Mouse (Mus musculus) kidney, adult 2 months (tissue): ENCODE measurements around the gene Syne1. TPM values are rescaled to one million over a fixed set of nuclear protein-coding genes. Genes with fewer than 3 reads are reported as not detected.
A peak's percentile ranks its signal among the peaks of the same experiment; 100 is the strongest.

Source experiments
- DNase-seq: peaks from one replicate; pipeline ENCODE4 v3.0.0; 2021
- H3K27ac ChIP-seq: fragments of 200-500 bp; 2 replicates; pipeline ENCODE4 v1.5.1; 2012; ENCODE audit warnings: low read depth, low read length, control low read depth, inconsistent platforms; ENCODE audit not compliant: insufficient read depth
- H3K27me3 ChIP-seq: fragments of 200-500 bp; replicated peaks from 2 replicates; pipeline ENCODE4 v1.6.1; 2012; ENCODE audit warnings: mild to moderate bottlenecking, moderate library complexity, low read length, inconsistent platforms; ENCODE audit not compliant: control insufficient read depth, insufficient read depth
- H3K36me3 ChIP-seq: fragments of 200-500 bp; 2 replicates; pipeline ENCODE4 v1.6.1; 2012; ENCODE audit warnings: mild to moderate bottlenecking, moderate library complexity, low read length, inconsistent platforms; ENCODE audit not compliant: control insufficient read depth, insufficient read depth
- H3K4me1 ChIP-seq: fragments of 200-500 bp; 2 replicates; pipeline ENCODE4 v1.6.1; 2011; ENCODE audit warnings: low read length; ENCODE audit not compliant: control insufficient read depth, insufficient read depth
- H3K4me3 ChIP-seq: fragments of 200-500 bp; 2 replicates; pipeline ENCODE4 v1.5.1; 2011; ENCODE audit warnings: mild to moderate bottlenecking, low read depth, low read length, control low read depth; ENCODE audit not compliant: insufficient read depth
- CTCF ChIP-seq: fragments of 200-500 bp; conservative IDR thresholded peaks from 2 replicates; pipeline ENCODE4 v1.5.1; 2011; ENCODE audit warnings: low read depth, mild to moderate bottlenecking, control low read depth, low read length, moderate library complexity, mixed read lengths; ENCODE audit not compliant: insufficient read depth, insufficient read length
- POLR2A ChIP-seq: fragments of 200-500 bp; IDR thresholded peaks from one replicate; pipeline ENCODE4 v1.6.1; 2011; ENCODE audit warnings: low read depth, low read length, control low read depth
- WGBS: fragments of 180-500 bp; shearing (Covaris S2); methylation state at CpG from one replicate; pipeline ENCODE4 v1.1.7; 2018; 5-methylcytosine and 5-hydroxymethylcytosine counted together
- polyA plus RNA-seq: library from polyadenylated mRNA; depleted of rRNA; stranded (reverse); fragments of >200 nt; gene quantifications from 2 replicates; pipeline ENCODE4 v1.2.3, GENCODE M21; 2012; rRNA removed

The Syne1 gene
- polyA plus RNA-seq, result 10.2 and 12.3 TPM in 2 replicates

DNA sequence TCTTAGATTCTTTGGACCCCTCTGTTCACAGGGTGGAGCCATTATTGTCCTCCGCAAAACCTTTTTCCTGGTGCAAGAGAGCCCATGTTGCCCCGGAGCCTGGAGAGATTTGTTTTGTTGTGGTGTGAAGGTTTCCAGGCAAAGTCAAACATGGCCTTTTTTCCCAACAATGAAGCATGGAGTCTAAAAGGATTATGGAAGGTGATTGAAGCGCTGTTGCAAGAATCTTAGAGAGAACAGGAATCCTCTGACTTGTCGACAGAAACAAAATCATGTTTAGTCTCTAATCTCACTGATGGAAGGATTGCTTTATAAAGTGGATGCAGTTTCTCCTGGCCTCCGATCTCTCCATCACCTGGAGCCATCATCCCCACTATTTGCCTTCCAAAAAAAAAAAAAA, at the start of gene Syne1:
Syne1 (minus strand) TSS at position 101 of the 400 bp plus-strand sequence.
- 96% methylated on average over 5 of the region's 5 CpGs for WGBS
- no peak for DNase-seq

DNA sequence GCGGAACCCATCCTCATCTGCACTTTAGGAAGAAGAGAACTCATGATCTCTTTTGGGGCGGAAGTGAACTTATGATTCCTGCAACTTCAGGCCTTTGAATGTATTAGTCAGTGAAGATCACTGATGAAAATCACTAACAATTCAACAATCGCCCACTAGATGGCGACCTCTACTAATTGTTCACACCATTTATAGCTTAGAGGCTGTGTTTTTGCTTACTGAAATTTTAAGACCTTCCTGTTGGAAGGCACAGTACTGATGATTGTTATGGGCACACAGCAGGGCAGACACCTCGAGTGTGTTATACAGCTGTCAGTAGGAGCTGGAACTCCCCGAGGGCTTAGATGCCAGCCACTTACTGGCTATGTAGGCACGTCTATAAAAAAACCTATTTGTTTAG, 48.8 kb upstream of the Syne1 start:
- Histone ChIP-seq H3K27me3 (no peaks in the 10 kb centered on the region; the same call in 1 of the 2 replicates), H3K4me3 (no peak overlapping the region), H3K36me3 (no peaks in the 10 kb centered on the region), H3K4me1 (no peaks in the 10 kb centered on the region), H3K27ac (no peak overlapping the region)
- peak; percentile 78 for DNase-seq
- 11% methylated on average over 7 of the region's 7 CpGs for WGBS
- TF ChIP-seq POLR2A (no peak), CTCF (peak; percentile 12; the same call in 1 of the 2 replicates)

More for the DNA sequence above, at the start of gene Syne1:
- Histone ChIP-seq H3K4me3 (peak within 1 kb of the TSS; percentile 69), H3K27ac (peak within 1 kb of the TSS; percentile 8), H3K4me1 (no peaks in the 10 kb centered on the region), H3K27me3 (no peaks in the 10 kb centered on the region), H3K36me3 (no peaks in the 10 kb centered on the region)
- TF ChIP-seq POLR2A, result no peak
- TF ChIP-seq CTCF, result no peak

DNA sequence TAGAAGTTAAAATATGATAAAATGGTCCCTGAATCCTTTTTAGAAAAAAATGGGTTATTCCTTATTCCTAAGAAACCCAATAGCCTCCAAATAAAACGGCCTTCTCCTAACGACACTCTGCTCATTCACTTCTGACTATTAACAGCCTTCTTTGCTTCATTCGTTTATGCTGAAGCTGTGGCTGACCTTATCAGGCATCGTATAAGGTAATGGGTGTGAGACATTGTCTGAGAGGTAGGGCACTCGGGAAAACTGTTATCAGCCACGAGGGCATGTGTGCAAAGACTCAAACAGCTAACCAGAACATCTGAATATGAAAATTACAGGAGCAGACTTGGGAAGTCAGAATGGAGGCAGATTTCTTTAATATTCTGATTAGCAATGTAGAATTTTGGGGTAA, 45.3 kb upstream of the Syne1 start:
- Histone ChIP-seq H3K4me1 (no peaks in the 10 kb centered on the region), H3K27me3 (no peaks in the 10 kb centered on the region; the same call in 1 of the 2 replicates), H3K36me3 (no peaks in the 10 kb centered on the region), H3K27ac (peak overlapping the region; percentile 76), H3K4me3 (peak overlapping the region; percentile 25; the same call in 1 of the 2 replicates)
- TF ChIP-seq CTCF, result no peak
- TF ChIP-seq POLR2A, result no peak
- WGBS, result 39% methylated on average over 6 of the region's 6 CpGs
- no peak for DNase-seq

DNA sequence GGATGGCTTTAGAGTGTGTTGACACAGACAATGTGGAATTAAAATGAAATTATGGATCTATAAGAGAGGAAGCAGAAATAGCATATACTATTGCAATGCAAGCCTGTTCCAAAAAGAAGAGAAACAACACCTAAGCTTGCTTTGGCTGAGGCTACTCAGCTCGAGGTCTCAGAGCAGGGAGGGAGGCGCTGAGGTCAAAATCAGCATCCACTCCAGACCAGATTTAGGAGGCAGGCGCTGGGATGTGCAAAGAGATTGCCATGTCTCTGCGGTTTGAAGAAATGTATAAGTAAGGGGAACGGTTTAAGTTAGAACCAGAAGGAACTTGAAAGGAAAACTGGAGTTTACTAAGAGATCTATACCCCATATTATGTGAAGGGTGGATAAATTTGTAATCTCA, 43.2 kb upstream of the Syne1 start:
- H3K4me3 ChIP-seq, result peak overlapping the region; percentile 42
- H3K27ac ChIP-seq, result peak overlapping the region; percentile 87
- no peaks in the 10 kb centered on the region for H3K36me3 ChIP-seq
- WGBS, result 53% methylated on average over 5 of the region's 5 CpGs
- no peaks in the 10 kb centered on the region; the same call in 1 of the 2 replicates for H3K27me3 ChIP-seq
- H3K4me1 ChIP-seq, result no peaks in the 10 kb centered on the region
- no peak for DNase-seq
- TF ChIP-seq POLR2A (no peak), CTCF (no peak)

DNA sequence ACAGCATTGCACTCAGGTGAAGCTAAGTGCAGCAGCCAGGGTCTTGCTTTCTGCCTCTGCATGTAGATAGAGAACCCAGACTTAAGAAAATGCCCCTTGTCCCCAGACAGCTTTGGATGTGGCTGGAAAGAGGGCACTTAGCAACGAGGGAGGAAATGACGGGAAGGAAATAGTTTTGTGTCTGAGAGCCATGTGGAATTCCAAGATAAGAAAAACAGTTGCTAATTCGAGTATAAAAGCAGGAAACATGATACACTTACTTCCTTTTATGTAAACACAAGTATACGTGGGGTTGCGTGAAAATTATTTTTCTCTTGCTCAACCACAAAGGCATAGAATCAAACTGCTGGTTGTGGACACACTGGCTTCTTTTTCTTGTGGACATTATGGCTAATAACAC, 42.2 kb upstream of the Syne1 start, which contains the start of gene Myct1:
Myct1 (plus strand) TSS at position 312 of the 400 bp plus-strand sequence.
- peak within 1 kb of the TSS; percentile 42 for H3K4me3 ChIP-seq
- TF ChIP-seq CTCF, result no peak
- TF ChIP-seq POLR2A, result no peak
- 6% methylated on average over 5 of the region's 5 CpGs for WGBS
- DNase-seq, result peak; percentile 62
- no peaks in the 10 kb centered on the region for H3K36me3 ChIP-seq
- no peaks in the 10 kb centered on the region; the same call in 1 of the 2 replicates for H3K27me3 ChIP-seq
- H3K27ac ChIP-seq, result peak within 1 kb of the TSS; percentile 92
- H3K4me1 ChIP-seq, result no peaks in the 10 kb centered on the region

DNA sequence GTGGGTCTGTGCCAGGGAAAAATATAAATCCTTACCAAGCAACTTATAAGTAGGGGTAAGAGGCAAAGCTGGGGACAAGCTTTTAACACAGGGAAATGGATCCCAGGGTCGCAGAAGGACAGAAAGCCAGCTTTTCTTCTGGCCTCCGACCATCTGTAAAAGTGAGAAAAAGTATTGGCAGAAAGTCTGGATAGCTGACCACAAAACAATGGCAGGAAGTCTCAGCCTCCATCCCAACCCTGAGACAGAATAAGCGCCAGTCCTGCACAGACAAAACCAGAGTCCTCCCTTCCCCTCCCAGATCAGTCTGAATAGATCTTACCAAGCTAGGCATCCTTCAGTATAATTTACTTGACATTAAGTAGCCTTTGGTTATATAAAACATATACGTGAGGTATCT, 40.7 kb upstream of the Syne1 start:
- DNase-seq, result peak; percentile 76
- TF ChIP-seq CTCF, result no peak
- no peak for TF ChIP-seq POLR2A
- Histone ChIP-seq H3K4me3 (no peak overlapping the region), H3K27me3 (no peaks in the 10 kb centered on the region), H3K36me3 (no peaks in the 10 kb centered on the region), H3K27ac (peak overlapping the region; percentile 79), H3K4me1 (no peaks in the 10 kb centered on the region)
- WGBS, result 71% methylated on average over 4 of the region's 4 CpGs

DNA sequence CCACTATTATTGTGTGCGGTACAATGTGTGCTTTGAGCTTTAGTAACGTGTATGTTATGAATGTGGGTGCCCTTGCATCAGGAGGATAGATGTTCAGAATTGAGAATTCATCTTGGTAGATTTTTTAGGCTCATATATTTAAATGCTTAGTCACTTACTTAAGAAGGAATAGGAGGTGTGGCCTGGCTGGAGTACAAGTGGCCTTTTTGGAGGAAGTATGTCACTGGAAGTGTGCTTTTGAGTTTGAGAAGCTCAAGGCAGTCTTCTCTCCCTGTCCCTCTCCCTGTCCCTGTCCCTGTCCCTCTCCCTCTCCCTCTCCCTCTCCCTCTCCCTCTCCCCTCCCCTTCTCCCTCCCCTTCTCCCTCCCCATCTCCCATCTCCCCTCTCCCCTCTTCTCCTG, 39.8 kb upstream of the Syne1 start:
- Histone ChIP-seq H3K4me1 (no peaks in the 10 kb centered on the region), H3K27ac (peak overlapping the region; percentile 79), H3K27me3 (no peaks in the 10 kb centered on the region), H3K36me3 (no peaks in the 10 kb centered on the region), H3K4me3 (no peak overlapping the region)
- WGBS, result 85% methylated on average over 2 of the region's 2 CpGs
- peak; percentile 34 for DNase-seq
- TF ChIP-seq POLR2A (no peak), CTCF (no peak)
